Mouse (Mus musculus): ENCODE measurements around the gene Eva1a. TPM values are rescaled to one million over a fixed set of nuclear protein-coding genes. Genes with fewer than 3 reads are reported as not detected.

The Eva1a gene
- polyA plus RNA-seq, 1 experiment from 2014 or later: 60.8 TPM

DNA sequence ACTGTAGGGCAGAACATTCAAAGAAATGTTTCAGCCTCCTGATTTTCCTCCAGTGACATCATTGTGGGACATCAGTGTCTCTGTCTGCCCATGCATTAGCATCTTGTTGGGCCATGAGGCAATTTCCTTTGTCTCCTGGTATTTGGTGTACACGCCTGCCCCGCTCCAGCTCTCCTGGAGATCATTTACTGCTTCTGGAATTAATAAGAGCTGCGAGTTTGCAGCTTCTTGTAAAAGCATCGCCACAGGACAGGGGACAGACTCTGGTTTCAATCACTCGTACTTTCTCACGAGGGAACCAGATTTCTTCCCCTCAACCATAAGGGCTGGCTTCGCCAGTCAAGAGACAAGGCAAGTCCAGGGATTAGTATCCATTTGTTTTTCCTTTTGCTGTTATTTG, 3.6 kb upstream of the Eva1a start:
- DNase-seq (ENCODE audit: low spot score): no peak
- no peak for TF ChIP-seq CTCF (IDR thresholded peaks at IDR 0.05; ENCODE audit: low read depth)
- H3K9ac ChIP-seq (ENCODE audit: low read depth, low read length): no peak overlapping the region
- no peaks in the 10 kb centered on the region; the same call in 1 of the 2 replicates for H3K4me1 ChIP-seq (replicated peaks; ENCODE audit: insufficient read depth, low read length)
- no peak overlapping the region for H3K4me2 ChIP-seq (ENCODE audit: low read length)
- H3K27ac ChIP-seq: no peak overlapping the region; the same call in 1 of the 2 replicates
- no peak overlapping the region for H3K4me3 ChIP-seq (replicated peaks; ENCODE audit: low read depth, low read length)
- WGBS: 66% methylated on average over 7 of the region's 7 CpGs
- no peaks in the 10 kb centered on the region for H3K36me3 ChIP-seq (ENCODE audit: insufficient read depth, low read length)
- H3K27me3 ChIP-seq (ENCODE audit: insufficient read depth, low read length): no peaks in the 10 kb centered on the region
- ATAC-seq (replicated peaks; ENCODE audit: low FRiP score, low read depth): no peak
- no peaks in the 10 kb centered on the region for H3K9me3 ChIP-seq (replicated peaks; ENCODE audit: low read length)

DNA sequence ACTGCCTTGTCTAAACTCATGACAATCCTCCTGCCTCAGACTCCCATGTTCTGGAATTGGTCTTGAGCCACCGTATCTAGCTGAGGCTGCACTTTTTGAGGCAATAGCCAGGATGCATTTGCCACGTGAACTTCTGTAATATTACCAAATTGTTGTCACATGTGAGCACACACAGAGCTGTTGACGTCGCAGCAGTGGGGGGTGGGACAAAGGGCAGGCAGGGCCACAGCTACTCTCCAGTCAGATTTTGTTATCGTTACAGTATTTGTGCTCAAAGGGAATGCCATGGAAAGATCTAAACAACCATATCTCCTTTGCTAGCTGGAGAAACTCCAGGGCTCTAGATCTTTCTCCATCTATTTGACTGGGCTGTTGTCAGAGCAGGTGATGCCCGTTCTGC, 1.6 kb upstream of the Eva1a start:
- no peak overlapping the region for H3K9ac ChIP-seq (ENCODE audit: low read depth, low read length)
- ATAC-seq (replicated peaks; ENCODE audit: low FRiP score, low read depth) (no peak), DNase-seq (ENCODE audit: low spot score) (no peak)
- no peak overlapping the region for H3K27ac ChIP-seq
- H3K4me3 ChIP-seq (replicated peaks; ENCODE audit: low read depth, low read length): no peak overlapping the region
- H3K36me3 ChIP-seq (ENCODE audit: insufficient read depth, low read length): no peaks in the 10 kb centered on the region
- no peaks in the 10 kb centered on the region for H3K9me3 ChIP-seq (replicated peaks; ENCODE audit: low read length)
- no peak for TF ChIP-seq CTCF (IDR thresholded peaks at IDR 0.05; ENCODE audit: low read depth)
- peaks cover 8% of the 10 kb centered on the region; the same call in 1 of the 2 replicates for H3K4me1 ChIP-seq (replicated peaks; ENCODE audit: insufficient read depth, low read length)
- no peak overlapping the region for H3K4me2 ChIP-seq (ENCODE audit: low read length)
- WGBS: 83% methylated on average over 6 of the region's 6 CpGs
- no peaks in the 10 kb centered on the region for H3K27me3 ChIP-seq (ENCODE audit: insufficient read depth, low read length)

DNA sequence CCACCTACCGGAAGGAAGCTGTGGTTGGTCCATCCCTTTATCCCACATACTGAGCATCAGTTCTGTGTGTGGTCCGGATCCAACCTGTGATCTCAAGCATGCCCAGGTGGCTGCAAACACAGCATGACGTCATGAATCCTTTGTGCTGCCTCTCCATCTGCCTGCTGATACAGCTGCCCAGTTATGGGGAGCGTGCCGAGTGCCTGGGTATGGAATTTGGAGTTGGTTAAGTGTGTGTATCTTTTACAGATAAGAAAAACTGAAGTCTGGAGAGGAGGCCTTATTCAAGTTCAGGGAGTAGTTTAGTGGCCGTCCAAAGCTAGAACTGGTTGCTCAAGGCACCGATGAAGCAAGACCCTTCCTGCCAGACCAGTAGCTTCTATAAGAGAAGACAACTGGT, 875 bp upstream of the Eva1a start:
- Histone ChIP-seq H3K4me1 (replicated peaks; ENCODE audit: insufficient read depth, low read length) (peaks cover 10% of the 10 kb centered on the region), H3K36me3 (ENCODE audit: insufficient read depth, low read length) (no peaks in the 10 kb centered on the region), H3K27ac (no peak overlapping the region), H3K4me2 (ENCODE audit: low read length) (no peak overlapping the region), H3K4me3 (replicated peaks; ENCODE audit: low read depth, low read length) (no peak overlapping the region), H3K27me3 (ENCODE audit: insufficient read depth, low read length) (no peaks in the 10 kb centered on the region), H3K9me3 (replicated peaks; ENCODE audit: low read length) (no peaks in the 10 kb centered on the region), H3K9ac (ENCODE audit: low read depth, low read length) (no peak overlapping the region)
- ATAC-seq (replicated peaks; ENCODE audit: low FRiP score, low read depth) (no peak), DNase-seq (ENCODE audit: low spot score) (no peak)
- 69% methylated on average over 7 of the region's 7 CpGs for WGBS
- no peak for TF ChIP-seq CTCF (IDR thresholded peaks at IDR 0.05; ENCODE audit: low read depth)

DNA sequence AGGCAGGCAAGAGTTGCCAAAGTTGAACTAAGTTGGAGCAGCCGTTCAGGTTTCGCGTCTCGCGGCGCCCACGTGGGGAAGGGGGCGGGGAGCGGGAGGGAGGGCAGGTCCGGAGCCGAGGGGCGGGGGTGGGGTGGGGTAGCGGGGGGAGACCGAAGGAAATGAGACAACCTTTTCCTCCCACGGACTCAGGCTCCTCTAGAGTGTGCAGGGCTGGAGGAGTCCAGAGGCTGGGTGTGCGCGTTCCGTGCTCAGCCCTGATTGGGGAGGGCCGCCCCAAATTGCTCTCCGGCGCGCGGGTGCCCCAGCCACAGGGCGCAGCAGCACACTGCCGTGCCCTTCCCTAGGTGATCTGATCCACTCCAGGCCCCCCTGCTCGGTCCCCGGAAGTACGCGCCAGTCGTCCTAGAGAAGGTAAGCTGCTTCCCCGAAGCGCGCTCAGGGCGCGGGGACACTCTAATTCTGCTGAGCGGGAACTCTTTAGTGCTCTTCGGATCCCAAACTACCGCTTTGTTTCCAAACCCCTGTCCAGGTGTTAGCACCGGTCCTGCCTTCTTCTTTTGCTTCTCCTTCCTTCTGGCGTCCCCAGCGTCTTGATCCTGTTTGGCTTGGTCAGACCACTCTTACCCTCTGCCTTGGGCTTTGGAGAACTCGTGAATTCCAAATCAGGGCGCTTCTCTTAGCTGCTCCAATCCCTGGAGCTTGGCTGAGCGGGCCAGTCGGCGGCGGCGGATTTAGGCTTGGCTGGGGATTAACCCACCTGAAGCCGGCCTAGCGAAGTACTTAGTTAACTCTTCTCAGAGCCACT, 849 bp downstream of the Eva1a start:
- peak overlapping the region; percentile 75 for H3K9ac ChIP-seq (ENCODE audit: low read depth, low read length)
- H3K27ac ChIP-seq: peak overlapping the region; percentile 87
- no peaks in the 10 kb centered on the region for H3K9me3 ChIP-seq (replicated peaks; ENCODE audit: low read length)
- peak overlapping the region; percentile 90 for H3K4me2 ChIP-seq (ENCODE audit: low read length)
- ATAC-seq (replicated peaks; ENCODE audit: low FRiP score, low read depth) (peak; percentile 78), DNase-seq (ENCODE audit: low spot score) (peak; percentile 62)
- under 1% methylated on average over 44 of the region's 50 CpGs for WGBS
- no peaks in the 10 kb centered on the region for H3K36me3 ChIP-seq (ENCODE audit: insufficient read depth, low read length)
- no peaks in the 10 kb centered on the region for H3K27me3 ChIP-seq (ENCODE audit: insufficient read depth, low read length)
- peak overlapping the region; percentile 60 for H3K4me3 ChIP-seq (replicated peaks; ENCODE audit: low read depth, low read length)
- H3K4me1 ChIP-seq (replicated peaks; ENCODE audit: insufficient read depth, low read length): peaks cover 10% of the 10 kb centered on the region
- TF ChIP-seq CTCF (IDR thresholded peaks at IDR 0.05; ENCODE audit: low read depth): no peak

DNA sequence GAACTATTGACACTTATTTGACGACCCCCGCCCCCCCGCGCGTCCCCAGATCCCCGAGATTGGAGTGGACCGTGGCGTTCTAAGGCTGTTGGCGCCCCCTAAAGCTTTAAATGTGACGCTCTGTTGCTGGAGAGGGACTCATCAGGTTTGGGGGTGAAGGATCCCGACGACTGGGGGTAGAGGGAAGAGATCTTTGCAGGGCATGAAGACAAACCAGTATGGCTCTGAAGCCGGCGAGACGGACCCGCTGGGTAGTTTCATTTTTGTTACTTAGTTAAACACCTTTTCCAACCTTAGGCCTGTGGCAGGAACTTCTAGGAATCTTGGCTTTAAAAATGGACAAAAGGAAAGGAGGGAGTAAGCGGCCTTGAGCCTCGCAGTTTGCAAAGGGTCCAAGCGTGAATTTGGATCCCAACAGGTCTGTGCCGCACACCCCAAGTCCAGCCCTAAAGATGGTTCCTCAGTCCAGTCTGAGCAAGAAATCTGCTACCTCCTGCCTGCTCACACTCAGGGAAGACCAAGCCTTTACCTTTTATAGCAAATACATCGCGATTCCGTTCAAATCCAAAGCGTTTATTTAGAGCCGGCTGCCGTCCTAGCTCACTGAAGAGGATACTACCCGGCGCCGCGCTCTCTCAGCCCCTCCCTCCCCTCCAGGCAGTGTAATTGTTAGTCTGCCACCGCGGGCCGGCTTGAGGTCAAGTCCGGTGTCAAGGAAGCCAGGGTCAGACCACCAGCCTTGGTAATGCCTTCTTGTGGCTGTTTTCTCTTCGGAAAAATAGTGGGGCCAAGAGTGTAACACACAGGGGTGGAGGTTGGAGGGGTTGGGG, 1.7 kb downstream of the Eva1a start:
- Histone ChIP-seq H3K36me3 (ENCODE audit: insufficient read depth, low read length) (no peaks in the 10 kb centered on the region), H3K4me1 (replicated peaks; ENCODE audit: insufficient read depth, low read length) (peaks cover 14% of the 10 kb centered on the region), H3K9ac (ENCODE audit: low read depth, low read length) (peak overlapping the region; percentile 75), H3K27ac (peak overlapping the region; percentile 87), H3K9me3 (replicated peaks; ENCODE audit: low read length) (no peaks in the 10 kb centered on the region), H3K4me2 (ENCODE audit: low read length) (peak overlapping the region; percentile 90), H3K27me3 (ENCODE audit: insufficient read depth, low read length) (no peaks in the 10 kb centered on the region), H3K4me3 (replicated peaks; ENCODE audit: low read depth, low read length) (peak overlapping the region; percentile 60)
- TF ChIP-seq CTCF (IDR thresholded peaks at IDR 0.05; ENCODE audit: low read depth): peak; percentile 53; the same call in 1 of the 2 replicates
- DNase-seq (ENCODE audit: low spot score): peak; percentile 70
- under 1% methylated on average over 35 of the region's 35 CpGs for WGBS
- peak; percentile 27 for ATAC-seq (replicated peaks; ENCODE audit: low FRiP score, low read depth)

DNA sequence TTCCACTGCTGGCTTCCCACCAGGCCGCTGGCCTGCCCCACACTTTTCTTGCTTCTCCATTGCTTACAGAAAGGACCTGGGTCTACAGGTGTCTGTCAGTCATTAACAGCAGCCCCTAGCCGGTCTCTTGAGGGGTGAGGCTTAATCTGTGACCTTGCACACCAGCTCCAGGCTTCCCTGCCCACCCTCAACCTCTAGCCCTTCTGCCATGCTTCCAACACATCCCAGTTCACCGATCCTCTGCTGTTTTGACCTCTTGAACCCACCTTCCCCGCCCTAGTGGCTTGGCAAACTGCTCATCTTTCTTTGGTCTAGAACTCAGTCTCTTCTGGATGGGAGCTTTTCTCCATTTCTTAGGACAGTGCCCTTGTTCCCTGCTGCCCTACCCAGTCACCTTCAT, 2.8 kb downstream of the Eva1a start:
- Histone ChIP-seq H3K4me1 (replicated peaks; ENCODE audit: insufficient read depth, low read length) (peaks cover 22% of the 10 kb centered on the region), H3K36me3 (ENCODE audit: insufficient read depth, low read length) (no peaks in the 10 kb centered on the region), H3K9ac (ENCODE audit: low read depth, low read length) (no peak overlapping the region), H3K27ac (peak overlapping the region; percentile 87), H3K27me3 (ENCODE audit: insufficient read depth, low read length) (no peaks in the 10 kb centered on the region), H3K4me3 (replicated peaks; ENCODE audit: low read depth, low read length) (peak overlapping the region; percentile 60; the same call in 1 of the 2 replicates), H3K9me3 (replicated peaks; ENCODE audit: low read length) (no peaks in the 10 kb centered on the region), H3K4me2 (ENCODE audit: low read length) (peak overlapping the region; percentile 90)
- 38% methylated on average over 4 of the region's 4 CpGs for WGBS
- ATAC-seq (replicated peaks; ENCODE audit: low FRiP score, low read depth): no peak
- no peak for TF ChIP-seq CTCF (IDR thresholded peaks at IDR 0.05; ENCODE audit: low read depth)
- no peak for DNase-seq (ENCODE audit: low spot score)

Measured in kidney, postnatal 0 days (tissue).